Mouse (Mus musculus) embryonic facial prominence, embryonic 12.5 days (tissue): ENCODE measurements around the gene Mdn1. TPM values are rescaled to one million over a fixed set of nuclear protein-coding genes. Genes with fewer than 3 reads are reported as not detected.
A peak's percentile ranks its signal among the peaks of the same experiment; 100 is the strongest.

Experiments
- ATAC-seq: fragments of 200-750 bp; cut with Nextera tagmentation; 2 replicates; pipeline ENCODE4 v1.8.0; 2017; ENCODE audit not compliant: insufficient number of reproducible peaks, insufficient read depth, low FRiP score, low TSS enrichment
- H3K27ac ChIP-seq: fragments of 300-500 bp; sonication (generic); 2 replicates; pipeline ENCODE4 v1.5.1; 2016; ENCODE audit warnings: mild to moderate bottlenecking
- H3K27me3 ChIP-seq: fragments of 300-500 bp; sonication (generic); 2 replicates; pipeline ENCODE4 v1.6.1; 2016; ENCODE audit warnings: mild to moderate bottlenecking, moderate library complexity
- H3K36me3 ChIP-seq: fragments of 300-500 bp; sonication (generic); 2 replicates; pipeline ENCODE4 v1.6.1; 2016; ENCODE audit warnings: mild to moderate bottlenecking
- H3K4me1 ChIP-seq: fragments of 300-500 bp; sonication (generic); 2 replicates; pipeline ENCODE4 v1.6.1; 2016
- H3K4me2 ChIP-seq: fragments of 300-500 bp; sonication (generic); replicated peaks from 2 replicates; pipeline ENCODE4 v1.6.1; 2016; ENCODE audit warnings: mild to moderate bottlenecking, moderate library complexity
- H3K4me3 ChIP-seq: fragments of 300-500 bp; sonication (generic); 2 replicates; pipeline ENCODE4 v1.5.1; 2016; ENCODE audit warnings: mild to moderate bottlenecking
- H3K9ac ChIP-seq: fragments of 300-500 bp; sonication (generic); 2 replicates; pipeline ENCODE4 v1.6.1; 2016; ENCODE audit warnings: mild to moderate bottlenecking, moderate library complexity
- H3K9me3 ChIP-seq: fragments of 300-500 bp; sonication (generic); 2 replicates; pipeline ENCODE4 v1.6.1; 2016; ENCODE audit warnings: mild to moderate bottlenecking, moderate library complexity
- WGBS: fragments of 180-500 bp; shearing (Covaris S2); methylation state at CpG from one replicate; pipeline ENCODE4 v1.1.7; 2016; 5-methylcytosine and 5-hydroxymethylcytosine counted together
- polyA plus RNA-seq: library from polyadenylated mRNA; unstranded; fragments of >200 nt; fragmentation: Nextera tagmentation; extraction: Ambion mirVana; gene quantifications from 2 replicates; pipeline ENCODE4 v1.2.1, GENCODE M21; 2016

Gene Mdn1
- 17.5 and 19.8 TPM in 2 replicates for polyA plus RNA-seq

- WGBS = under 1% methylated on average over 68 of the region's 68 CpGs
- Histone ChIP-seq H3K9ac (peak within 1 kb of the TSS; percentile 57), H3K36me3 (peaks cover 13% of the 10 kb centered on the region), H3K9me3 (no peaks in the 10 kb centered on the region), H3K27me3 (no peaks in the 10 kb centered on the region), H3K27ac (peak within 1 kb of the TSS; percentile 18; the same call in 1 of the 2 replicates), H3K4me1 (peaks cover 6% of the 10 kb centered on the region; the same call in 1 of the 2 replicates), H3K4me3 (peak within 1 kb of the TSS; percentile 98), H3K4me2 (peak within 1 kb of the TSS; percentile 59)
- ATAC-seq = peak; percentile 61
These were observed at the start of gene Mdn1 for GRCm38 (mm10) chr4:32656918-32657662. Gene Mdn1 (plus strand): TSS chr4:32657119.

- under 1% methylated on average over 61 of the region's 67 CpGs for WGBS
- peak; percentile 100 for ATAC-seq
- Histone ChIP-seq H3K4me2 (peak within 1 kb of the TSS; percentile 69), H3K9me3 (no peaks in the 10 kb centered on the region), H3K4me3 (peak within 1 kb of the TSS; percentile 90), H3K27me3 (no peaks in the 10 kb centered on the region), H3K9ac (peak within 1 kb of the TSS; percentile 92), H3K27ac (peak within 1 kb of the TSS; percentile 80), H3K36me3 (peaks cover 6% of the 10 kb centered on the region; the same call in 1 of the 2 replicates), H3K4me1 (peaks cover 15% of the 10 kb centered on the region)
These were observed 41.7 kb upstream of the Mdn1 start, which contains the start of gene Casp8ap2 for GRCm38 (mm10) chr4:32615034-32615881. Gene Casp8ap2 (plus strand): TSS chr4:32615451.

GRCm38 (mm10) chr4:32621637-32622036, 35.3 kb upstream of the Mdn1 start:
- Histone ChIP-seq H3K4me3 (no peak overlapping the region), H3K9me3 (no peaks in the 10 kb centered on the region), H3K36me3 (peaks cover 6% of the 10 kb centered on the region; the same call in 1 of the 2 replicates), H3K9ac (no peak overlapping the region), H3K27ac (no peak overlapping the region), H3K4me2 (no peak overlapping the region), H3K4me1 (peaks cover 7% of the 10 kb centered on the region), H3K27me3 (no peaks in the 10 kb centered on the region)
- no peak for ATAC-seq

GRCm38 (mm10) chr4:32651669-32652068, 5.2 kb upstream of the Mdn1 start:
- Histone ChIP-seq H3K4me3 (no peak overlapping the region), H3K9ac (no peak overlapping the region), H3K9me3 (no peaks in the 10 kb centered on the region), H3K27ac (no peak overlapping the region), H3K27me3 (no peaks in the 10 kb centered on the region), H3K36me3 (peaks cover 31% of the 10 kb centered on the region), H3K4me2 (no peak overlapping the region), H3K4me1 (no peaks in the 10 kb centered on the region)
- no peak for ATAC-seq
- WGBS = 73% methylated on average over 5 of the region's 5 CpGs

- H3K36me3 ChIP-seq = peaks cover 13% of the 10 kb centered on the region
- no peak for ATAC-seq
These were observed 594 bp upstream of the Mdn1 start for GRCm38 (mm10) chr4:32656146-32656904.

GRCm38 (mm10) chr4:32665843-32666242, 8.9 kb downstream of the Mdn1 start:
- H3K4me1 ChIP-seq = no peaks in the 10 kb centered on the region
- H3K36me3 ChIP-seq = peaks cover 53% of the 10 kb centered on the region
- H3K4me2 ChIP-seq = no peak overlapping the region
- H3K27ac ChIP-seq = no peak overlapping the region
- H3K27me3 ChIP-seq = no peaks in the 10 kb centered on the region
- no peak overlapping the region for H3K9ac ChIP-seq
- H3K4me3 ChIP-seq = no peak overlapping the region
- no peak for ATAC-seq
- H3K9me3 ChIP-seq = no peaks in the 10 kb centered on the region
- 89% methylated on average over 4 of the region's 4 CpGs for WGBS

More at GRCm38 (mm10) chr4:32656146-32656904, 594 bp upstream of the Mdn1 start:
- Histone ChIP-seq H3K27ac (peak overlapping the region; percentile 18; the same call in 1 of the 2 replicates), H3K4me3 (peak overlapping the region; percentile 98), H3K4me2 (peak overlapping the region; percentile 59), H3K27me3 (no peaks in the 10 kb centered on the region), H3K9ac (peak overlapping the region; percentile 57), H3K4me1 (peaks cover 6% of the 10 kb centered on the region; the same call in 1 of the 2 replicates), H3K9me3 (no peaks in the 10 kb centered on the region)
- 48% methylated on average over 11 of the region's 11 CpGs for WGBS

GRCm38 (mm10) chr4:32668291-32668690, 11.4 kb downstream of the Mdn1 start:
- Histone ChIP-seq H3K27me3 (no peaks in the 10 kb centered on the region), H3K36me3 (peaks cover 63% of the 10 kb centered on the region), H3K9me3 (no peaks in the 10 kb centered on the region), H3K27ac (no peak overlapping the region), H3K9ac (no peak overlapping the region), H3K4me1 (no peaks in the 10 kb centered on the region), H3K4me3 (no peak overlapping the region), H3K4me2 (no peak overlapping the region)
- ATAC-seq = no peak
- WGBS = 91% methylated on average over 1 of the region's 1 CpGs

GRCm38 (mm10) chr4:32669825-32670224, 12.9 kb downstream of the Mdn1 start:
- no peak for ATAC-seq
- H3K27ac ChIP-seq = no peak overlapping the region
- H3K27me3 ChIP-seq = no peaks in the 10 kb centered on the region
- H3K4me3 ChIP-seq = no peak overlapping the region
- H3K4me1 ChIP-seq = no peaks in the 10 kb centered on the region
- 95% methylated on average over 2 of the region's 2 CpGs for WGBS
- H3K36me3 ChIP-seq = peaks cover 61% of the 10 kb centered on the region
- H3K9me3 ChIP-seq = no peaks in the 10 kb centered on the region
- H3K9ac ChIP-seq = no peak overlapping the region
- H3K4me2 ChIP-seq = no peak overlapping the region

GRCm38 (mm10) chr4:32674025-32674424, 17.1 kb downstream of the Mdn1 start:
- no peaks in the 10 kb centered on the region for H3K4me1 ChIP-seq
- no peak for ATAC-seq
- H3K27me3 ChIP-seq = no peaks in the 10 kb centered on the region
- no peak overlapping the region for H3K9ac ChIP-seq
- 94% methylated on average over 2 of the region's 2 CpGs for WGBS
- H3K36me3 ChIP-seq = peaks cover 69% of the 10 kb centered on the region
- no peak overlapping the region for H3K4me2 ChIP-seq
- no peak overlapping the region for H3K4me3 ChIP-seq
- H3K9me3 ChIP-seq = no peaks in the 10 kb centered on the region
- no peak overlapping the region for H3K27ac ChIP-seq

- Histone ChIP-seq H3K9me3 (no peaks in the 10 kb centered on the region), H3K4me3 (no peak overlapping the region), H3K9ac (no peak overlapping the region), H3K36me3 (peaks cover 71% of the 10 kb centered on the region), H3K4me1 (no peaks in the 10 kb centered on the region), H3K27ac (no peak overlapping the region), H3K27me3 (no peaks in the 10 kb centered on the region), H3K4me2 (no peak overlapping the region)
- ATAC-seq = no peak
- WGBS = 91% methylated on average over 3 of the region's 3 CpGs
These were observed 20.6 kb downstream of the Mdn1 start for GRCm38 (mm10) chr4:32677471-32677870.

- Histone ChIP-seq H3K9me3 (no peaks in the 10 kb centered on the region), H3K27me3 (no peaks in the 10 kb centered on the region), H3K36me3 (peaks cover 62% of the 10 kb centered on the region), H3K27ac (no peak overlapping the region), H3K4me3 (no peak overlapping the region), H3K9ac (no peak overlapping the region), H3K4me1 (no peaks in the 10 kb centered on the region), H3K4me2 (no peak overlapping the region)
- WGBS = 75% methylated on average over 3 of the region's 3 CpGs
- no peak for ATAC-seq
These were observed 23.9 kb downstream of the Mdn1 start for GRCm38 (mm10) chr4:32680843-32681242.
